Mouse (Mus musculus) MEL (cell line): ENCODE measurements at regions not wholly inside any gene's neighbourhood (a gene's known extent, or its start where the extent isn't known, plus 50 kb on each side); places are given as distances from the start of the nearest gene placed in this dataset.

Experiments
- BHLHE40 ChIP-seq: IDR thresholded peaks from 2 replicates; pipeline ENCODE4 v1.6.1; 2012; ENCODE audit warnings: low read depth, mild to moderate bottlenecking, inconsistent platforms, low read length, improper control_type of control experiment, borderline replicate concordance
- CHD1 ChIP-seq: IDR thresholded peaks from 2 replicates; pipeline ENCODE4 v1.6.1; 2012; ENCODE audit warnings: low read depth, mild to moderate bottlenecking, inconsistent platforms, low read length, improper control_type of control experiment
- MAX ChIP-seq: IDR thresholded peaks from 2 replicates; pipeline ENCODE4 v1.6.1; 2011; ENCODE audit warnings: low read length, improper control_type of control experiment
- MYC ChIP-seq: IDR thresholded peaks from 2 replicates; pipeline ENCODE4 v1.6.1; 2011; ENCODE audit warnings: low read depth, mild to moderate bottlenecking, low read length, improper control_type of control experiment, moderate library complexity
- UBTF ChIP-seq: IDR thresholded peaks from 2 replicates; pipeline ENCODE4 v1.6.1; 2012; ENCODE audit warnings: low read depth, mild to moderate bottlenecking, inconsistent platforms, low read length, improper control_type of control experiment, moderate library complexity, borderline replicate concordance; ENCODE audit not compliant: insufficient read depth

DNA sequence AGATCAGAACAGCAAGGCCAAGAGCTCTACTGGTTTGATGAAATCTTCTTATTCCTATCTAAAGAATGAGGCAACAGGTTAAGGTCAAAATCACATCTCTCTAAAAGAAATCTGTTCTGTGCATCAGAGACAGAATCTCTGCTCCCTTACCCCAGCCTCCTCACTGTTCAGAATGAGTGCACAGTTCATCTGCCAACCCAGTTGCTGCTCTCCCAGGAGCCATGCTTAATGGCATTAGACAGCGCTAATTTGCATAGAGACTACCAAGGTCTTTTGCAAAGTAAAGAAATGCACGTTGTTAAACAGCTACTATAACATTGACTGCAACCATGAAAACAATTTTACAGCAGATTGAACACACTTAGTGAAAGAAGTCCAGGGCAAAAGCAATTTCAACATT, 296.3 kb upstream of the B3gat1 start:
- TF ChIP-seq BHLHE40 (no peak), MAX (no peak), UBTF (no peak), CHD1 (no peak), MYC (no peak)
